ENCODE assay signal across 19 mouse cellular contexts in genomic region chr17:49808712-49809343, GRCm38 (mm10).
DNase-seq lines count a peak whose midpoint lies in the region; ATAC-seq lines count a peak whose summit lies in the region.
"Had no signal": no experiment of that assay in that cellular context is flagged by ENCODE, and none has a peak within 500 bp of the region (broad histone marks: within the 10 kb centered on the region; RNA-seq: fewer than 3 reads in every experiment).

No protein-coding gene starts in this region.

- WGBS in midbrain, embryonic 11.5 days: 70% methylated on average over 6 of the region's 6 CpGs
- 76% methylated on average over 6 of the region's 6 CpGs for WGBS in midbrain, embryonic 10.5 days
- WGBS in limb, embryonic 12.5 days: 23% methylated on average over 6 of the region's 6 CpGs

- intact Hi-C loops in heart, postnatal 25 days (cut with DNase I): no loop called here

- H3K4me1 ChIP-seq in midbrain, embryonic 11.5 days (ENCODE audit: control insufficient read depth, insufficient read depth, low read length): no peaks in the 10 kb centered on the region
- H3K4me1 ChIP-seq in midbrain, embryonic 10.5 days: no peaks in the 10 kb centered on the region
- H3K4me1 ChIP-seq in limb, embryonic 12.5 days (replicated peaks): peaks cover 24% of the 10 kb centered on the region
- H3K4me1 ChIP-seq: hindbrain, embryonic 15.5 days had no signal

- no peak for ATAC-seq in midbrain, embryonic 11.5 days (ENCODE audit: low FRiP score)
- ATAC-seq in limb, embryonic 12.5 days (ENCODE audit: insufficient number of reproducible peaks, insufficient read depth, low FRiP score, low TSS enrichment, low read depth): no peak
- ATAC-seq: forebrain, embryonic 14.5 days; intestine, embryonic 16.5 days had no signal

- H3K36me3 ChIP-seq in midbrain, embryonic 11.5 days (ENCODE audit: control insufficient read depth, insufficient read depth, low read length): no peaks in the 10 kb centered on the region
- H3K36me3 ChIP-seq in midbrain, embryonic 10.5 days: no peaks in the 10 kb centered on the region
- H3K36me3 ChIP-seq in limb, embryonic 12.5 days: no peaks in the 10 kb centered on the region
- H3K36me3 ChIP-seq: forebrain, embryonic 10.5 days; hindbrain, embryonic 15.5 days had no signal

- DNase-seq in heart, adult 11 months: peak; percentile 44
- DNase-seq in heart, postnatal 25 days (ENCODE audit: low spot score): no peak
- peak; percentile 81 for DNase-seq in midbrain, embryonic 11.5 days (ENCODE audit: low spot score, missing footprints)
- DNase-seq in midbrain, embryonic 10.5 days (ENCODE audit: low spot score): no peak
- no peak for DNase-seq in spleen, postnatal 10 days (ENCODE audit: low spot score in 2 of 2)
- DNase-seq in natural killer cell, adult 2 months (ENCODE audit: low spot score in 2 of 2): no peak
- DNase-seq: adrenal gland, postnatal 10 days; B cell, adult 2 months; cerebellum, adult 11 months; cerebellum, adult 8-10 months; cerebellum, postnatal 14 days; gastrocnemius, postnatal 14 days; heart, postnatal 10 days had no signal

- no peaks in the 10 kb centered on the region for H3K9me3 ChIP-seq in midbrain, embryonic 11.5 days (ENCODE audit: control insufficient read depth, low read length)
- H3K9me3 ChIP-seq in midbrain, embryonic 10.5 days (replicated peaks): no peaks in the 10 kb centered on the region
- no peaks in the 10 kb centered on the region for H3K9me3 ChIP-seq in limb, embryonic 12.5 days
- H3K9me3 ChIP-seq: forebrain, embryonic 10.5 days; hindbrain, embryonic 15.5 days had no signal

- no peak overlapping the region for H3K27ac ChIP-seq in midbrain, embryonic 11.5 days (ENCODE audit: low read depth, low read length)
- no peak overlapping the region for H3K27ac ChIP-seq in midbrain, embryonic 10.5 days (replicated peaks)
- peak overlapping the region; percentile 77 for H3K27ac ChIP-seq in limb, embryonic 12.5 days
- H3K27ac ChIP-seq: forebrain, embryonic 10.5 days; hindbrain, embryonic 15.5 days had no signal

- H3K27me3 ChIP-seq in midbrain, embryonic 11.5 days (ENCODE audit: control insufficient read depth, insufficient read depth, low read length): no peaks in the 10 kb centered on the region
- H3K27me3 ChIP-seq in midbrain, embryonic 10.5 days (ENCODE audit: low read depth, poor library complexity, severe bottlenecking): no peaks in the 10 kb centered on the region
- no peaks in the 10 kb centered on the region for H3K27me3 ChIP-seq in limb, embryonic 12.5 days
- H3K27me3 ChIP-seq: hindbrain, embryonic 15.5 days had no signal

- H3K4me2 ChIP-seq in midbrain, embryonic 11.5 days: no peak overlapping the region
- 0 out of 2 replicates have a peak overlapping the region, but pooled peaks have one; percentile 8 for H3K4me2 ChIP-seq in limb, embryonic 12.5 days
- H3K4me2 ChIP-seq: hindbrain, embryonic 15.5 days had no signal

- H3K4me3 ChIP-seq in midbrain, embryonic 11.5 days (ENCODE audit: low read depth, low read length): no peak overlapping the region
- no peak overlapping the region for H3K4me3 ChIP-seq in midbrain, embryonic 10.5 days
- no peak overlapping the region for H3K4me3 ChIP-seq in limb, embryonic 12.5 days (replicated peaks)
- H3K4me3 ChIP-seq: erythroblast, embryonic 14.5 days; forebrain, embryonic 10.5 days; hindbrain, embryonic 15.5 days had no signal

- H3K9ac ChIP-seq in midbrain, embryonic 11.5 days (ENCODE audit: low read length): no peak overlapping the region
- H3K9ac ChIP-seq in limb, embryonic 12.5 days (replicated peaks): no peak overlapping the region
- H3K9ac ChIP-seq: hindbrain, embryonic 15.5 days had no signal

Comparison
In these comparisons a context has a peak if more than half of its experiments do, and no peak if none do; other contexts are left out.
1. DNase-seq: peak in heart, adult 11 months (single experiment) and midbrain, embryonic 11.5 days (single experiment); none in heart, postnatal 25 days (single experiment), midbrain, embryonic 10.5 days (single experiment), spleen, postnatal 10 days (0 of 2) and natural killer cell, adult 2 months (0 of 2).